Mouse (Mus musculus) left cerebral cortex, adult 2 months (tissue): ENCODE results near the gene 4930435E12Rik. TPM values are rescaled to one million over a fixed set of nuclear protein-coding genes. Genes with fewer than 3 reads are reported as not detected.

Experiments used
- DNase-seq, 2 experiments: peaks; one replicate each; pipeline ENCODE4 v3.0.0; 2021 to 2022; ENCODE audit warnings: low spot score in 2 of 2, mixed read lengths in 1 of 2; ENCODE audit errors: extremely low spot score in 1 of 2
- H3K27ac ChIP-seq: fragments of 200-600 bp; 2 replicates; pipeline ENCODE4 v1.8.1; 2022
- H3K4me3 ChIP-seq: fragments of 200-600 bp; 2 replicates; pipeline ENCODE4 v1.8.1; 2022
- CTCF ChIP-seq: fragments of 200-600 bp; IDR thresholded peaks from 2 replicates; pipeline ENCODE4 v1.8.1; 2022; ENCODE audit warnings: antibody characterized with exemption, mild to moderate bottlenecking, moderate library complexity
- intact Hi-C: fragments of 180-260 bp; cut with DNase I; formaldehyde crosslinking; loops from one replicate; pipeline ENCODE4 v1.15.1; 2025
- total RNA-seq, 2 experiments: library from RNA; stranded (reverse); gene quantifications; 2 replicates each; pipeline ENCODE4 v1.2.3; 2021

The 4930435E12Rik gene
- total RNA-seq, 2 experiments from 2014 or later, result not detected

- no peak for DNase-seq
- no peak overlapping the region for H3K4me3 ChIP-seq
These were observed 61.9 kb downstream of the 4930435E12Rik start for GRCm38 (mm10) chr16:38766671-38767070.

GRCm38 (mm10) chr16:38763508-38763907 lies 65.0 kb downstream of the 4930435E12Rik start:
- no peak overlapping the region for H3K27ac ChIP-seq
- TF ChIP-seq CTCF, result no peak
- intact Hi-C loops, result no loop called here
- no peak overlapping the region for H3K4me3 ChIP-seq
- no peak for DNase-seq

More at GRCm38 (mm10) chr16:38766671-38767070, 61.9 kb downstream of the 4930435E12Rik start:
- TF ChIP-seq CTCF, result no peak
- H3K27ac ChIP-seq, result no peak overlapping the region
- intact Hi-C loops, result no loop called here

GRCm38 (mm10) chr16:38762401-38762800 lies 66.1 kb downstream of the 4930435E12Rik start:
- TF ChIP-seq CTCF, result no peak
- no peak for DNase-seq
- no peak overlapping the region for H3K4me3 ChIP-seq
- no peak overlapping the region for H3K27ac ChIP-seq
- intact Hi-C loops, result no loop called here

Other genes with a start within 250 kb of the 4930435E12Rik start
- gene Arhgap31, start 115.5 kb downstream of the 4930435E12Rik start, total RNA-seq, result 10 to 100 TPM; 19.1 to 20.6 TPM
- 10 to 100 TPM; 21.4 to 23.3 TPM for gene B4galt4, start 86.5 kb downstream of the 4930435E12Rik start, total RNA-seq
- 1 to 10 TPM; 1.4 to 1.7 TPM for gene Upk1b, start 28.4 kb downstream of the 4930435E12Rik start, total RNA-seq
- gene Igsf11, start 63.9 kb upstream of the 4930435E12Rik start, total RNA-seq, result 10 to 100 TPM; 37.7 to 49.5 TPM